Mouse (Mus musculus) liver, adult 2 months (tissue): ENCODE measurements at regions not wholly inside any gene's neighbourhood (a gene's known extent, or its start where the extent isn't known, plus 50 kb on each side); places are given as distances from the start of the nearest gene placed in this dataset.

ENCODE experiments used
- CTCF ChIP-seq: fragments of 200-500 bp; IDR thresholded peaks from 2 replicates; pipeline ENCODE4 v1.5.1; 2011; ENCODE audit warnings: low read depth, low read length, control low read depth
- POLR2A ChIP-seq: fragments of 200-500 bp; IDR thresholded peaks from 2 replicates; pipeline ENCODE4 v1.6.1; 2011; ENCODE audit warnings: low read length, control low read depth; ENCODE audit not compliant: insufficient read depth; ENCODE audit errors: extremely low read depth

DNA sequence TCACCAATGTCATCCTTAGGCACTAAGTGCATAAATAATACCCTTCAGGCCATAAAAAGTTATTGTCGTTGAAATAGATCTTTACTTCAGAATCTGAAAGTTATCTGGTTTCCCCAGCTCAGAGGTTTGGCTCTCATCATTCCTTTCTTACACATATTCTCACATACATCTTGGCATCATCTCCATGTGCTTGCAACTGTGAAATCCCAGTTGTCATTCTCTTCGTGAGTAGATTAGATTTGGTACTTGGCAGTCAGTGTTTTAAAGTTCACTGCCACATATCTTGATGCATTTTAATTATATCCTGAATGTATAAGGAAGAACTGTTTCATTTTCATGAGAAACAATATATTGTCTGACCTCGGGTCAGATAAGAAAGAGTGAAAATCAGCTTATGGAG, 1006.3 kb downstream of the Olfm4 start:
- TF ChIP-seq POLR2A (no peak), CTCF (no peak)
